Mouse (Mus musculus): ENCODE results near the gene Cyp4f13. TPM values are rescaled to one million over a fixed set of nuclear protein-coding genes. Genes with fewer than 3 reads are reported as not detected.
A peak's percentile ranks its signal among the peaks of the same experiment; 100 is the strongest.

Cyp4f13 gene
- polyA plus RNA-seq, 2 experiments = 3.6 to 4.1 TPM

- no peak for ATAC-seq (ENCODE audit: insufficient read depth)
- DNase-seq (ENCODE audit: low read depth in 3 of 3, low spot score in 3 of 3) = no peak
- no peaks in the 10 kb centered on the region for H3K9me3 ChIP-seq (ENCODE audit: control insufficient read depth, low read length)
- TF ChIP-seq CTCF (IDR thresholded peaks at IDR 0.05; ENCODE audit: low read depth) (no peak), EP300 (IDR thresholded peaks at IDR 0.05; ENCODE audit: low read depth) (no peak)
- no peak overlapping the region for H3K4me3 ChIP-seq (ENCODE audit: insufficient read depth in 1 of 2, low read depth in 2 of 2, low read length in 2 of 2)
- WGBS (ENCODE audit: insufficient replicate concordance) = 29% methylated on average over 1 of the region's 1 CpGs
- no peak overlapping the region for H3K27ac ChIP-seq
- H3K9ac ChIP-seq (replicated peaks) = no peak overlapping the region
- no peaks in the 10 kb centered on the region for H3K36me3 ChIP-seq (replicated peaks; ENCODE audit: control insufficient read depth, insufficient read depth, low read depth)
- H3K4me1 ChIP-seq (replicated peaks; ENCODE audit: control insufficient read depth in 2 of 2, insufficient read depth in 2 of 2, low read length in 1 of 2) = no peaks in the 10 kb centered on the region
- H3K4me2 ChIP-seq (ENCODE audit: low read depth) = no peak overlapping the region
- no peaks in the 10 kb centered on the region for H3K27me3 ChIP-seq (ENCODE audit: control insufficient read depth, insufficient read depth, low read length)
Measured at GRCm38 (mm10) chr17:32916075-32916474, 31.1 kb downstream of the Cyp4f13 start.

GRCm38 (mm10) chr17:32906172-32906571, 41.0 kb downstream of the Cyp4f13 start:
- Histone ChIP-seq H3K27me3 (ENCODE audit: control insufficient read depth, insufficient read depth, low read length) (no peaks in the 10 kb centered on the region; the same call in 1 of the 2 replicates), H3K4me2 (ENCODE audit: low read depth) (no peak overlapping the region), H3K36me3 (replicated peaks; ENCODE audit: control insufficient read depth, insufficient read depth, low read depth) (no peaks in the 10 kb centered on the region), H3K9me3 (ENCODE audit: control insufficient read depth, low read length) (no peaks in the 10 kb centered on the region), H3K27ac (no peak overlapping the region), H3K9ac (replicated peaks) (no peak overlapping the region), H3K4me3 (ENCODE audit: insufficient read depth in 1 of 2, low read depth in 2 of 2, low read length in 2 of 2) (no peak overlapping the region), H3K4me1 (replicated peaks; ENCODE audit: control insufficient read depth in 2 of 2, insufficient read depth in 2 of 2, low read length in 1 of 2) (no peaks in the 10 kb centered on the region)
- ATAC-seq (ENCODE audit: insufficient read depth) (no peak), DNase-seq (ENCODE audit: low read depth in 3 of 3, low spot score in 3 of 3) (no peak)
- no peak for TF ChIP-seq EP300 (IDR thresholded peaks at IDR 0.05; ENCODE audit: low read depth)
- TF ChIP-seq CTCF (IDR thresholded peaks at IDR 0.05; ENCODE audit: low read depth) = no peak
- whole genome bisulfite sequencing (ENCODE audit: insufficient replicate concordance) = 63% methylated on average over 10 of the region's 10 CpGs

GRCm38 (mm10) chr17:32905239-32905638, 42.0 kb downstream of the Cyp4f13 start:
- Histone ChIP-seq H3K4me3 (ENCODE audit: insufficient read depth in 1 of 2, low read depth in 2 of 2, low read length in 2 of 2) (no peak overlapping the region), H3K9me3 (ENCODE audit: control insufficient read depth, low read length) (no peaks in the 10 kb centered on the region), H3K27ac (no peak overlapping the region), H3K36me3 (replicated peaks; ENCODE audit: control insufficient read depth, insufficient read depth, low read depth) (no peaks in the 10 kb centered on the region), H3K9ac (replicated peaks) (no peak overlapping the region), H3K27me3 (ENCODE audit: control insufficient read depth, insufficient read depth, low read length) (no peaks in the 10 kb centered on the region; the same call in 1 of the 2 replicates), H3K4me1 (replicated peaks; ENCODE audit: control insufficient read depth in 2 of 2, insufficient read depth in 2 of 2, low read length in 1 of 2) (no peaks in the 10 kb centered on the region), H3K4me2 (ENCODE audit: low read depth) (no peak overlapping the region)
- no peak for ATAC-seq (ENCODE audit: insufficient read depth)
- DNase-seq (ENCODE audit: low read depth in 3 of 3, low spot score in 3 of 3) = peak; percentile 18 to 35 (median 22)
- WGBS (ENCODE audit: insufficient replicate concordance) = 15% methylated on average over 19 of the region's 19 CpGs
- no peak for TF ChIP-seq EP300 (IDR thresholded peaks at IDR 0.05; ENCODE audit: low read depth)
- TF ChIP-seq CTCF (IDR thresholded peaks at IDR 0.05; ENCODE audit: low read depth) = peak; percentile 83

- Histone ChIP-seq H3K9ac (replicated peaks) (no peak overlapping the region), H3K4me1 (replicated peaks; ENCODE audit: control insufficient read depth in 2 of 2, insufficient read depth in 2 of 2, low read length in 1 of 2) (no peaks in the 10 kb centered on the region), H3K4me3 (ENCODE audit: insufficient read depth in 1 of 2, low read depth in 2 of 2, low read length in 2 of 2) (no peak overlapping the region), H3K27me3 (ENCODE audit: control insufficient read depth, insufficient read depth, low read length) (no peaks in the 10 kb centered on the region; the same call in 1 of the 2 replicates), H3K27ac (no peak overlapping the region), H3K36me3 (replicated peaks; ENCODE audit: control insufficient read depth, insufficient read depth, low read depth) (no peaks in the 10 kb centered on the region), H3K9me3 (ENCODE audit: control insufficient read depth, low read length) (no peaks in the 10 kb centered on the region), H3K4me2 (ENCODE audit: low read depth) (no peak overlapping the region)
- no peak for ATAC-seq (ENCODE audit: insufficient read depth)
- TF ChIP-seq EP300 (IDR thresholded peaks at IDR 0.05; ENCODE audit: low read depth) (no peak), CTCF (IDR thresholded peaks at IDR 0.05; ENCODE audit: low read depth) (peak; percentile 45)
- 40% methylated on average over 2 of the region's 2 CpGs for WGBS (ENCODE audit: insufficient replicate concordance)
- DNase-seq (ENCODE audit: low read depth in 3 of 3, low spot score in 3 of 3) = no peak
Measured at GRCm38 (mm10) chr17:32904414-32904813, 42.8 kb downstream of the Cyp4f13 start.

GRCm38 (mm10) chr17:32901751-32902525, 45.3 kb downstream of the Cyp4f13 start:
- Histone ChIP-seq H3K27me3 (ENCODE audit: control insufficient read depth, insufficient read depth, low read length) (no peaks in the 10 kb centered on the region), H3K4me1 (replicated peaks; ENCODE audit: control insufficient read depth in 2 of 2, insufficient read depth in 2 of 2, low read length in 1 of 2) (no peaks in the 10 kb centered on the region), H3K36me3 (replicated peaks; ENCODE audit: control insufficient read depth, insufficient read depth, low read depth) (no peaks in the 10 kb centered on the region), H3K9ac (replicated peaks) (no peak overlapping the region), H3K27ac (no peak overlapping the region), H3K9me3 (ENCODE audit: control insufficient read depth, low read length) (no peaks in the 10 kb centered on the region), H3K4me3 (ENCODE audit: insufficient read depth in 1 of 2, low read depth in 2 of 2, low read length in 2 of 2) (no peak overlapping the region), H3K4me2 (ENCODE audit: low read depth) (no peak overlapping the region)
- WGBS (ENCODE audit: insufficient replicate concordance) = 16% methylated on average over 1 of the region's 1 CpGs
- DNase-seq (ENCODE audit: low read depth in 3 of 3, low spot score in 3 of 3) = no peak
- ATAC-seq (ENCODE audit: insufficient read depth) = no peak
- TF ChIP-seq EP300 (IDR thresholded peaks at IDR 0.05; ENCODE audit: low read depth) = no peak
- TF ChIP-seq CTCF (IDR thresholded peaks at IDR 0.05; ENCODE audit: low read depth) = no peak

Data from liver, embryonic 14.5 days (tissue).